Mouse (Mus musculus): ENCODE data around the gene Pex7. TPM values are rescaled to one million over a fixed set of nuclear protein-coding genes. Genes with fewer than 3 reads are reported as not detected.

Gene Pex7
- total RNA-seq, 2 experiments from 2014 or later = 22.8 to 23.2 TPM

- no peak for DNase-seq (ENCODE audit: low spot score in 2 of 2)
Measured at GRCm38 (mm10) chr10:19815371-19815770, 92.1 kb downstream of the Pex7 start.

- peak in 1 of 2 experiments; percentile 51 for DNase-seq (ENCODE audit: low spot score in 2 of 2)
Measured at GRCm38 (mm10) chr10:19811436-19812172, 95.9 kb downstream of the Pex7 start.

- DNase-seq (ENCODE audit: low spot score in 2 of 2) = no peak
Measured at GRCm38 (mm10) chr10:19804763-19805162, 102.7 kb downstream of the Pex7 start.

Other genes starting within 250 kb of the Pex7 start
- under 1 TPM; 0.15 to 0.20 TPM for gene Il20ra, start 195.1 kb downstream of the Pex7 start, total RNA-seq (2021)
- gene Slc35d3, start 56.2 kb downstream of the Pex7 start, total RNA-seq (2021) = under 1 TPM; 0.56 to 0.57 TPM
- gene Map3k5, start 26.8 kb upstream of the Pex7 start, total RNA-seq (2021) = 10 to 100 TPM; 24.1 to 32.5 TPM
- gene Map7, start 240.8 kb upstream of the Pex7 start, total RNA-seq (2021) = 100 to 1,000 TPM; 117 to 134 TPM